Mouse (Mus musculus) heart, postnatal 0 days (tissue): ENCODE results near the gene Pde4c.

Source experiments
- CTCF ChIP-seq: IDR thresholded peaks from 2 replicates; pipeline ENCODE4 v1.5.1; 2016; ENCODE audit warnings: antibody characterized with exemption, control low read depth, low read depth
- EP300 ChIP-seq: IDR thresholded peaks from 2 replicates; pipeline ENCODE4 v1.6.1; 2016; ENCODE audit warnings: antibody characterized with exemption, low read depth

DNA sequence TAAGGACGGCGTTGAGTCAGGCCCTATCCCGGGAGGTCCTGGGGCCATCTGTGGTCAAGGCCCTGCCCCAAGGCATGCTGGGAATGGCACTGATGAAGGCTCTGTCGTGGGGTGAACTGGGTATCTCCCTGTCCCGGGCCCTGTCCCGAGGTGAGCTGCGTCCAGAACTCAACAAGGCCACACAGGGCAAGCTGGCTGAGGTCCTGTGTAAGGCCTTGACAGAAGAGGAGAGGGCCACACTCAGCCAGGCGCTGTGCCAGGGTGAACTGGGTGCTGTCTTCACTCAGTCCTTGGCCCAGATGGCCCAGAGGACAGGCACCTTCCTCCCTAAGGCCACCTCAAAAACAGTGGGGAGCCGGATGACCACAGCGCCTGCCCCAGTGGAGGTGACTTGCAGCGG, 12.5 kb upstream of the Pde4c start:
- TF ChIP-seq CTCF (no peak), EP300 (no peak)
